Comparison of ENCODE assay signal across 9 mouse cellular contexts in genomic region chr11:97098791-97099190, GRCm38 (mm10). TPM values are rescaled to one million over a fixed set of nuclear protein-coding genes. Genes with fewer than 3 reads are reported as not detected.
DNase-seq lines count a peak whose midpoint lies in the region; ATAC-seq lines count a peak whose summit lies in the region.
"Had no signal": no experiment of that assay in that cellular context is flagged by ENCODE, and none has a peak within 500 bp of the region (broad histone marks: within the 10 kb centered on the region; RNA-seq: fewer than 3 reads in every experiment).

No protein-coding gene starts in this region.

- no peak overlapping the region for H3K4me2 ChIP-seq in neural tube, embryonic 12.5 days (replicated peaks)
- peak overlapping the region; percentile 46 for H3K4me2 ChIP-seq in heart, embryonic 11.5 days
- no peak overlapping the region; the same call in 1 of the 2 replicates for H3K4me2 ChIP-seq in kidney, embryonic 16.5 days (replicated peaks; ENCODE audit: low read depth, low read length)
- H3K4me2 ChIP-seq in stomach, embryonic 15.5 days, result no peak overlapping the region

- H3K4me3 ChIP-seq in neural tube, embryonic 12.5 days, result 0 out of 2 replicates have a peak overlapping the region, but pooled peaks have one; percentile 12
- peak overlapping the region; percentile 21; the same call in 1 of the 2 replicates for H3K4me3 ChIP-seq in heart, embryonic 11.5 days (ENCODE audit: low read depth, low read length)
- H3K4me3 ChIP-seq in kidney, embryonic 16.5 days (ENCODE audit: low read length), result no peak overlapping the region
- 0 out of 2 replicates have a peak overlapping the region, but pooled peaks have one; percentile 3 for H3K4me3 ChIP-seq in stomach, embryonic 15.5 days (replicated peaks)

- no peak overlapping the region for H3K9ac ChIP-seq in neural tube, embryonic 12.5 days
- no peak overlapping the region for H3K9ac ChIP-seq in heart, embryonic 11.5 days (ENCODE audit: low read depth, low read length)
- no peak overlapping the region for H3K9ac ChIP-seq in kidney, embryonic 16.5 days (replicated peaks; ENCODE audit: low read length)
- no peak overlapping the region for H3K9ac ChIP-seq in stomach, embryonic 15.5 days

- no peaks in the 10 kb centered on the region for H3K36me3 ChIP-seq in neural tube, embryonic 12.5 days
- no peaks in the 10 kb centered on the region for H3K36me3 ChIP-seq in heart, embryonic 11.5 days (ENCODE audit: control insufficient read depth, insufficient read depth, low read length)
- H3K36me3 ChIP-seq in kidney, embryonic 16.5 days (ENCODE audit: insufficient read depth, low read length), result no peaks in the 10 kb centered on the region
- no peaks in the 10 kb centered on the region for H3K36me3 ChIP-seq in stomach, embryonic 15.5 days

- H3K9me3 ChIP-seq in neural tube, embryonic 12.5 days, result no peaks in the 10 kb centered on the region
- no peaks in the 10 kb centered on the region for H3K9me3 ChIP-seq in heart, embryonic 11.5 days (replicated peaks; ENCODE audit: control insufficient read depth, low read length)
- H3K9me3 ChIP-seq in kidney, embryonic 16.5 days (ENCODE audit: low read length), result no peaks in the 10 kb centered on the region
- H3K9me3 ChIP-seq in stomach, embryonic 15.5 days, result no peaks in the 10 kb centered on the region

- H3K27ac ChIP-seq in neural tube, embryonic 12.5 days, result no peak overlapping the region
- no peak overlapping the region for H3K27ac ChIP-seq in heart, embryonic 11.5 days (ENCODE audit: low read depth, low read length)
- H3K27ac ChIP-seq in kidney, embryonic 16.5 days (ENCODE audit: low read length), result no peak overlapping the region
- H3K27ac ChIP-seq in stomach, embryonic 15.5 days, result no peak overlapping the region
- H3K27ac ChIP-seq: macrophage had no signal

- 28% methylated on average over 18 of the region's 18 CpGs for WGBS in neural tube, embryonic 12.5 days
- 13% methylated on average over 18 of the region's 18 CpGs for WGBS in heart, embryonic 11.5 days (ENCODE audit: insufficient replicate concordance)
- 19% methylated on average over 18 of the region's 18 CpGs for WGBS in kidney, embryonic 16.5 days
- 16% methylated on average over 18 of the region's 18 CpGs for WGBS in stomach, embryonic 15.5 days

- DNase-seq in neural tube, embryonic 10.5 days (ENCODE audit: extremely low spot score, low spot score), result no peak
- no peak for DNase-seq in thymus, postnatal 10 days (ENCODE audit: low spot score in 2 of 2)
- no peak for DNase-seq in left cerebral cortex, adult 9 months (ENCODE audit: low spot score in 2 of 2)

- peaks cover 24% of the 10 kb centered on the region for H3K27me3 ChIP-seq in neural tube, embryonic 12.5 days (replicated peaks)
- H3K27me3 ChIP-seq in heart, embryonic 11.5 days (ENCODE audit: control insufficient read depth, insufficient read depth, low read length), result peaks cover 43% of the 10 kb centered on the region
- H3K27me3 ChIP-seq in kidney, embryonic 16.5 days (ENCODE audit: insufficient read depth, low read length), result peaks cover 18% of the 10 kb centered on the region
- H3K27me3 ChIP-seq in stomach, embryonic 15.5 days (replicated peaks), result peaks cover 34% of the 10 kb centered on the region

- no peaks in the 10 kb centered on the region; the same call in 1 of the 2 replicates for H3K4me1 ChIP-seq in neural tube, embryonic 12.5 days
- H3K4me1 ChIP-seq in heart, embryonic 11.5 days (ENCODE audit: control insufficient read depth, insufficient read depth, low read length), result peaks cover 4% of the 10 kb centered on the region
- no peaks in the 10 kb centered on the region; the same call in 1 of the 2 replicates for H3K4me1 ChIP-seq in kidney, embryonic 16.5 days (ENCODE audit: insufficient read depth, low read length)
- no peaks in the 10 kb centered on the region for H3K4me1 ChIP-seq in stomach, embryonic 15.5 days

- no peak for ATAC-seq in neural tube, embryonic 12.5 days (ENCODE audit: low FRiP score, low read depth)
- no peak for ATAC-seq in heart, embryonic 11.5 days (replicated peaks; ENCODE audit: insufficient number of reproducible peaks, low FRiP score, low TSS enrichment)
- peak; percentile 35; the same call in 1 of the 2 replicates for ATAC-seq in kidney, embryonic 16.5 days (ENCODE audit: low FRiP score, low TSS enrichment)
- no peak for ATAC-seq in stomach, embryonic 15.5 days (ENCODE audit: insufficient read depth, low FRiP score, low read depth)
- ATAC-seq in activated CD4-positive, CD25-positive, alpha-beta regulatory T cell, adult 4 months, result no peak

RNA-seq across cellular contexts. Expression of gene Tbx21, which starts 16.3 kb away (rescaled TPM):
- polyA plus RNA-seq in neural tube, embryonic 12.5 days (2016; fragmentation: Nextera tagmentation; extraction: Ambion mirVana), result 0.13 TPM in 1 of 2 replicates, not detected in the other
- not detected in 2 replicates for polyA plus RNA-seq in heart, embryonic 11.5 days (2014; fragmentation: Nextera tagmentation; extraction: Ambion mirVana)
- polyA plus RNA-seq in kidney, embryonic 16.5 days (2015; fragmentation: Nextera tagmentation; extraction: Ambion mirVana), result 0.14 and 0.24 TPM in 2 replicates
- 0.24 TPM in 1 of 2 replicates, not detected in the other for polyA plus RNA-seq in stomach, embryonic 15.5 days (2015; fragmentation: Nextera tagmentation; extraction: Ambion mirVana)
- polyA plus RNA-seq in activated CD4-positive, CD25-positive, alpha-beta regulatory T cell, adult 4 months (2017; shearing (Covaris generic)), result 1 to 10 TPM; 4.5 to 5.6 TPM

RNA-seq across cellular contexts. Expression of gene Osbpl7, which starts 48.4 kb away (rescaled TPM):
- 11.1 and 11.4 TPM in 2 replicates for polyA plus RNA-seq in neural tube, embryonic 12.5 days (2016; fragmentation: Nextera tagmentation; extraction: Ambion mirVana)
- polyA plus RNA-seq in heart, embryonic 11.5 days (2014; fragmentation: Nextera tagmentation; extraction: Ambion mirVana), result 3.9 and 4.1 TPM in 2 replicates
- polyA plus RNA-seq in kidney, embryonic 16.5 days (2015; fragmentation: Nextera tagmentation; extraction: Ambion mirVana), result 10.2 and 10.4 TPM in 2 replicates
- polyA plus RNA-seq in stomach, embryonic 15.5 days (2015; fragmentation: Nextera tagmentation; extraction: Ambion mirVana), result 7.8 and 9.5 TPM in 2 replicates
- polyA plus RNA-seq in activated CD4-positive, CD25-positive, alpha-beta regulatory T cell, adult 4 months (2017; shearing (Covaris generic)), result 10 to 100 TPM; 21.3 to 25.8 TPM

RNA-seq across cellular contexts. Expression of gene Tbkbp1, which starts 52.5 kb away (rescaled TPM):
- polyA plus RNA-seq in neural tube, embryonic 12.5 days (2016; fragmentation: Nextera tagmentation; extraction: Ambion mirVana), result 9.5 and 10.5 TPM in 2 replicates
- 5.7 and 6.8 TPM in 2 replicates for polyA plus RNA-seq in heart, embryonic 11.5 days (2014; fragmentation: Nextera tagmentation; extraction: Ambion mirVana)
- polyA plus RNA-seq in kidney, embryonic 16.5 days (2015; fragmentation: Nextera tagmentation; extraction: Ambion mirVana), result 4.0 TPM in 2 replicates
- 4.1 and 5.3 TPM in 2 replicates for polyA plus RNA-seq in stomach, embryonic 15.5 days (2015; fragmentation: Nextera tagmentation; extraction: Ambion mirVana)
- polyA plus RNA-seq in activated CD4-positive, CD25-positive, alpha-beta regulatory T cell, adult 4 months (2017; shearing (Covaris generic)), result under 1 TPM in 1 of 2 experiments, not detected in 1; 0.37 TPM

RNA-seq across cellular contexts. Expression of gene Mrpl10, which starts 57.4 kb away (rescaled TPM):
- polyA plus RNA-seq in neural tube, embryonic 12.5 days (2016; fragmentation: Nextera tagmentation; extraction: Ambion mirVana), result 66.9 and 68.3 TPM in 2 replicates
- polyA plus RNA-seq in heart, embryonic 11.5 days (2014; fragmentation: Nextera tagmentation; extraction: Ambion mirVana), result 83.9 and 87.2 TPM in 2 replicates
- polyA plus RNA-seq in kidney, embryonic 16.5 days (2015; fragmentation: Nextera tagmentation; extraction: Ambion mirVana), result 92.9 and 98.8 TPM in 2 replicates
- 78.8 and 85.1 TPM in 2 replicates for polyA plus RNA-seq in stomach, embryonic 15.5 days (2015; fragmentation: Nextera tagmentation; extraction: Ambion mirVana)
- polyA plus RNA-seq in activated CD4-positive, CD25-positive, alpha-beta regulatory T cell, adult 4 months (2017; shearing (Covaris generic)), result 10 to 100 TPM; 56.6 to 58.0 TPM

RNA-seq across cellular contexts. Expression of gene Lrrc46, which starts 57.6 kb away (rescaled TPM):
- polyA plus RNA-seq in neural tube, embryonic 12.5 days (2016; fragmentation: Nextera tagmentation; extraction: Ambion mirVana), result 2.2 and 2.9 TPM in 2 replicates
- polyA plus RNA-seq in heart, embryonic 11.5 days (2014; fragmentation: Nextera tagmentation; extraction: Ambion mirVana), result 0.59 and 0.93 TPM in 2 replicates
- 1.3 and 1.5 TPM in 2 replicates for polyA plus RNA-seq in kidney, embryonic 16.5 days (2015; fragmentation: Nextera tagmentation; extraction: Ambion mirVana)
- polyA plus RNA-seq in stomach, embryonic 15.5 days (2015; fragmentation: Nextera tagmentation; extraction: Ambion mirVana), result 0.54 and 0.86 TPM in 2 replicates
- polyA plus RNA-seq in activated CD4-positive, CD25-positive, alpha-beta regulatory T cell, adult 4 months (2017; shearing (Covaris generic)), result not detected
